Mouse (Mus musculus) heart, embryonic 12.5 days (tissue): ENCODE measurements around the gene H2-Eb2. TPM values are rescaled to one million over a fixed set of nuclear protein-coding genes. Genes with fewer than 3 reads are reported as not detected.

Experiments
- ATAC-seq: fragments of 200-750 bp; cut with Nextera tagmentation; 2 replicates; pipeline ENCODE4 v1.8.0; 2017; ENCODE audit warnings: moderate TSS enrichment, moderate library complexity; ENCODE audit not compliant: insufficient number of reproducible peaks, low FRiP score
- H3K27ac ChIP-seq: fragments of 300-500 bp; sonication (generic); 2 replicates; pipeline ENCODE4 v1.5.1; 2016; ENCODE audit warnings: mild to moderate bottlenecking, moderate library complexity; ENCODE audit not compliant: poor library complexity, severe bottlenecking
- H3K27me3 ChIP-seq: fragments of 300-500 bp; sonication (generic); replicated peaks from 2 replicates; pipeline ENCODE4 v1.6.1; 2016; ENCODE audit warnings: mild to moderate bottlenecking, moderate library complexity
- H3K36me3 ChIP-seq: fragments of 300-500 bp; sonication (generic); 2 replicates; pipeline ENCODE4 v1.6.1; 2016; ENCODE audit warnings: mild to moderate bottlenecking, moderate library complexity
- H3K4me1 ChIP-seq: fragments of 300-500 bp; sonication (generic); replicated peaks from 2 replicates; pipeline ENCODE4 v1.6.1; 2016; ENCODE audit warnings: mild to moderate bottlenecking
- H3K4me2 ChIP-seq: fragments of 300-500 bp; sonication (generic); 2 replicates; pipeline ENCODE4 v1.6.1; 2016; ENCODE audit warnings: mild to moderate bottlenecking, moderate library complexity
- H3K4me3 ChIP-seq: fragments of 300-500 bp; sonication (generic); 2 replicates; pipeline ENCODE4 v1.5.1; 2016; ENCODE audit warnings: mild to moderate bottlenecking
- H3K9ac ChIP-seq: fragments of 300-500 bp; sonication (generic); 2 replicates; pipeline ENCODE4 v1.6.1; 2016; ENCODE audit warnings: mild to moderate bottlenecking, moderate library complexity
- H3K9me3 ChIP-seq: fragments of 300-500 bp; sonication (generic); replicated peaks from 2 replicates; pipeline ENCODE4 v1.6.1; 2016; ENCODE audit warnings: mild to moderate bottlenecking, moderate library complexity
- WGBS: fragments of 180-500 bp; shearing (Covaris S2); methylation state at CpG from one replicate; pipeline ENCODE4 v1.1.7; 2016; 5-methylcytosine and 5-hydroxymethylcytosine counted together
- polyA plus RNA-seq: library from polyadenylated mRNA; unstranded; fragments of >200 nt; fragmentation: Nextera tagmentation; extraction: Ambion mirVana; gene quantifications from 2 replicates; pipeline ENCODE4 v1.2.1, GENCODE M21; 2016

Gene H2-Eb2
- polyA plus RNA-seq, 1 experiment from 2014 or later, result not detected

GRCm38 (mm10) chr17:34326373-34326772 is 908 bp downstream of the H2-Eb2 start:
- 67% methylated on average over 3 of the region's 3 CpGs for WGBS
- Histone ChIP-seq H3K4me1 (no peaks in the 10 kb centered on the region), H3K9me3 (0 out of 2 replicates have a peak, but pooled peaks cover under 1% of the 10 kb centered on the region), H3K4me3 (no peak overlapping the region), H3K27ac (no peak overlapping the region), H3K9ac (no peak overlapping the region), H3K27me3 (no peaks in the 10 kb centered on the region), H3K4me2 (no peak overlapping the region), H3K36me3 (no peaks in the 10 kb centered on the region)
- no peak for ATAC-seq

- no peaks in the 10 kb centered on the region for H3K36me3 ChIP-seq
- no peak for ATAC-seq
- 53% methylated on average over 2 of the region's 2 CpGs for WGBS
Measured at GRCm38 (mm10) chr17:34329807-34330206, 4.3 kb downstream of the H2-Eb2 start.

GRCm38 (mm10) chr17:34331200-34331599 is 5.7 kb downstream of the H2-Eb2 start:
- H3K9me3 ChIP-seq, result 0 out of 2 replicates have a peak, but pooled peaks cover 6% of the 10 kb centered on the region
- WGBS, result 86% methylated on average over 1 of the region's 1 CpGs
- no peak for ATAC-seq

More at GRCm38 (mm10) chr17:34329807-34330206, 4.3 kb downstream of the H2-Eb2 start:
- H3K27ac ChIP-seq, result no peak overlapping the region
- 0 out of 2 replicates have a peak, but pooled peaks cover 7% of the 10 kb centered on the region for H3K27me3 ChIP-seq
- no peak overlapping the region for H3K4me2 ChIP-seq
- H3K9ac ChIP-seq, result no peak overlapping the region
- no peak overlapping the region for H3K4me3 ChIP-seq
- H3K4me1 ChIP-seq, result no peaks in the 10 kb centered on the region
- H3K9me3 ChIP-seq, result 0 out of 2 replicates have a peak, but pooled peaks cover 6% of the 10 kb centered on the region

GRCm38 (mm10) chr17:34340619-34341402 is 15.3 kb downstream of the H2-Eb2 start:
- WGBS, result 43% methylated on average over 3 of the region's 3 CpGs
- Histone ChIP-seq H3K27me3 (peaks cover 21% of the 10 kb centered on the region), H3K27ac (no peak overlapping the region), H3K9ac (no peak overlapping the region), H3K4me3 (no peak overlapping the region), H3K4me1 (no peaks in the 10 kb centered on the region), H3K36me3 (no peaks in the 10 kb centered on the region), H3K9me3 (no peaks in the 10 kb centered on the region), H3K4me2 (no peak overlapping the region)
- no peak for ATAC-seq

More at GRCm38 (mm10) chr17:34331200-34331599, 5.7 kb downstream of the H2-Eb2 start:
- Histone ChIP-seq H3K36me3 (no peaks in the 10 kb centered on the region), H3K27me3 (peaks cover 11% of the 10 kb centered on the region; the same call in 1 of the 2 replicates), H3K4me1 (no peaks in the 10 kb centered on the region), H3K9ac (no peak overlapping the region), H3K27ac (no peak overlapping the region), H3K4me3 (no peak overlapping the region), H3K4me2 (no peak overlapping the region)

- H3K4me3 ChIP-seq, result no peak overlapping the region
- peaks cover 10% of the 10 kb centered on the region; the same call in 1 of the 2 replicates for H3K27me3 ChIP-seq
- 78% methylated on average over 4 of the region's 4 CpGs for WGBS
- no peaks in the 10 kb centered on the region for H3K9me3 ChIP-seq
- no peak overlapping the region for H3K9ac ChIP-seq
- no peaks in the 10 kb centered on the region for H3K36me3 ChIP-seq
- no peak overlapping the region for H3K4me2 ChIP-seq
- H3K4me1 ChIP-seq, result no peaks in the 10 kb centered on the region
- no peak overlapping the region for H3K27ac ChIP-seq
- ATAC-seq, result no peak
Measured at GRCm38 (mm10) chr17:34344882-34345281, 19.4 kb downstream of the H2-Eb2 start.

- Histone ChIP-seq H3K4me1 (no peaks in the 10 kb centered on the region), H3K27ac (no peak overlapping the region), H3K4me2 (no peak overlapping the region), H3K27me3 (peaks cover 10% of the 10 kb centered on the region; the same call in 1 of the 2 replicates), H3K4me3 (no peak overlapping the region), H3K36me3 (no peaks in the 10 kb centered on the region), H3K9ac (no peak overlapping the region), H3K9me3 (no peaks in the 10 kb centered on the region)
- WGBS, result 76% methylated on average over 7 of the region's 7 CpGs
- ATAC-seq, result no peak
Measured at GRCm38 (mm10) chr17:34345486-34345885, 20.0 kb downstream of the H2-Eb2 start.

GRCm38 (mm10) chr17:34346041-34346440 is 20.6 kb downstream of the H2-Eb2 start:
- ATAC-seq, result no peak
- no peak overlapping the region for H3K4me3 ChIP-seq
- H3K4me1 ChIP-seq, result no peaks in the 10 kb centered on the region
- no peaks in the 10 kb centered on the region for H3K9me3 ChIP-seq
- WGBS, result 65% methylated on average over 3 of the region's 3 CpGs
- no peak overlapping the region for H3K9ac ChIP-seq
- no peak overlapping the region for H3K27ac ChIP-seq
- H3K4me2 ChIP-seq, result no peak overlapping the region
- H3K36me3 ChIP-seq, result no peaks in the 10 kb centered on the region
- peaks cover 10% of the 10 kb centered on the region; the same call in 1 of the 2 replicates for H3K27me3 ChIP-seq

GRCm38 (mm10) chr17:34347606-34348308 is 22.3 kb downstream of the H2-Eb2 start:
- Histone ChIP-seq H3K27ac (no peak overlapping the region), H3K4me2 (no peak overlapping the region), H3K9me3 (no peaks in the 10 kb centered on the region), H3K4me3 (no peak overlapping the region), H3K36me3 (no peaks in the 10 kb centered on the region), H3K9ac (no peak overlapping the region), H3K4me1 (no peaks in the 10 kb centered on the region), H3K27me3 (peaks cover 14% of the 10 kb centered on the region; the same call in 1 of the 2 replicates)
- no peak for ATAC-seq
- 57% methylated on average over 6 of the region's 6 CpGs for WGBS

- H3K36me3 ChIP-seq, result no peaks in the 10 kb centered on the region
- H3K4me2 ChIP-seq, result no peak overlapping the region
- H3K27ac ChIP-seq, result no peak overlapping the region
- H3K27me3 ChIP-seq, result peaks cover 12% of the 10 kb centered on the region; the same call in 1 of the 2 replicates
- no peaks in the 10 kb centered on the region for H3K4me1 ChIP-seq
- ATAC-seq, result no peak
- H3K9ac ChIP-seq, result no peak overlapping the region
- 6% methylated on average over 4 of the region's 4 CpGs for WGBS
- H3K4me3 ChIP-seq, result no peak overlapping the region
- 0 out of 2 replicates have a peak, but pooled peaks cover under 1% of the 10 kb centered on the region for H3K9me3 ChIP-seq
Measured at GRCm38 (mm10) chr17:34349429-34349828, 24.0 kb downstream of the H2-Eb2 start.

GRCm38 (mm10) chr17:34354539-34354938 is 29.1 kb downstream of the H2-Eb2 start, which contains the start of gene Btnl2:
Gene Btnl2 (plus strand): TSS chr17:34354822.
- WGBS, result 76% methylated on average over 5 of the region's 5 CpGs
- no peak for ATAC-seq
- Histone ChIP-seq H3K9ac (no peak within 1 kb of the TSS), H3K9me3 (0 out of 2 replicates have a peak, but pooled peaks cover 7% of the 10 kb centered on the region), H3K4me1 (no peaks in the 10 kb centered on the region), H3K36me3 (no peaks in the 10 kb centered on the region), H3K27me3 (0 out of 2 replicates have a peak, but pooled peaks cover 6% of the 10 kb centered on the region), H3K27ac (no peak within 1 kb of the TSS), H3K4me3 (no peak within 1 kb of the TSS), H3K4me2 (no peak within 1 kb of the TSS)

- Histone ChIP-seq H3K27ac (no peak overlapping the region), H3K4me3 (no peak overlapping the region), H3K9me3 (0 out of 2 replicates have a peak, but pooled peaks cover 7% of the 10 kb centered on the region), H3K4me2 (no peak overlapping the region), H3K9ac (no peak overlapping the region), H3K27me3 (0 out of 2 replicates have a peak, but pooled peaks cover 4% of the 10 kb centered on the region), H3K36me3 (no peaks in the 10 kb centered on the region), H3K4me1 (no peaks in the 10 kb centered on the region)
- 73% methylated on average over 1 of the region's 1 CpGs for WGBS
- no peak for ATAC-seq
Measured at GRCm38 (mm10) chr17:34354940-34355339, 29.5 kb downstream of the H2-Eb2 start.
